Mouse (Mus musculus) heart, embryonic 10.5 days (tissue): ENCODE data around the gene Tenm3. TPM values are rescaled to one million over a fixed set of nuclear protein-coding genes. Genes with fewer than 3 reads are reported as not detected.

Source experiments
- DNase-seq: peaks from one replicate; pipeline ENCODE4 v3.0.0-alpha.2; 2017; ENCODE audit warnings: low spot score
- H3K27ac ChIP-seq: fragments of 300-500 bp; sonication (generic); 2 replicates; pipeline ENCODE4 v1.5.1; 2016; ENCODE audit warnings: mild to moderate bottlenecking
- H3K27me3 ChIP-seq: fragments of 300-500 bp; sonication (generic); 2 replicates; pipeline ENCODE4 v1.6.1; 2016; ENCODE audit warnings: mild to moderate bottlenecking; ENCODE audit not compliant: poor library complexity, insufficient read depth, severe bottlenecking
- H3K36me3 ChIP-seq: fragments of 300-500 bp; sonication (generic); 2 replicates; pipeline ENCODE4 v1.6.1; 2016; ENCODE audit warnings: mild to moderate bottlenecking, moderate library complexity
- H3K4me1 ChIP-seq: fragments of 300-500 bp; sonication (generic); 2 replicates; pipeline ENCODE4 v1.6.1; 2016; ENCODE audit warnings: mild to moderate bottlenecking
- H3K4me3 ChIP-seq: fragments of 300-500 bp; sonication (generic); 2 replicates; pipeline ENCODE4 v1.5.1; 2016; ENCODE audit warnings: mild to moderate bottlenecking, moderate library complexity
- H3K9me3 ChIP-seq: fragments of 300-500 bp; sonication (generic); 2 replicates; pipeline ENCODE4 v1.6.1; 2016; ENCODE audit warnings: mild to moderate bottlenecking, moderate library complexity
- WGBS: fragments of 180-500 bp; shearing (Covaris S2); methylation state at CpG from one replicate; pipeline ENCODE4 v1.1.7; 2016; 5-methylcytosine and 5-hydroxymethylcytosine counted together
- polyA plus RNA-seq: library from polyadenylated mRNA; unstranded; fragments of >200 nt; fragmentation: Nextera tagmentation; extraction: Ambion mirVana; gene quantifications from 2 replicates; pipeline ENCODE4 v1.2.1, GENCODE M21; 2016

Gene Tenm3
- polyA plus RNA-seq, 1 experiment from 2014 or later = 24.9 TPM

- no peaks in the 10 kb centered on the region for H3K9me3 ChIP-seq
- H3K36me3 ChIP-seq = no peaks in the 10 kb centered on the region
- H3K4me1 ChIP-seq = peaks cover 10% of the 10 kb centered on the region
- 66% methylated on average over 8 of the region's 8 CpGs for WGBS
- peak overlapping the region; percentile 42; the same call in 1 of the 2 replicates for H3K27ac ChIP-seq
- H3K27me3 ChIP-seq = no peaks in the 10 kb centered on the region
- no peak for DNase-seq
- no peak overlapping the region for H3K4me3 ChIP-seq
Measured at GRCm38 (mm10) chr8:48540894-48541293, 302.9 kb downstream of the Tenm3 start.

GRCm38 (mm10) chr8:48535833-48536232, 307.9 kb downstream of the Tenm3 start:
- no peak overlapping the region for H3K27ac ChIP-seq
- H3K9me3 ChIP-seq = no peaks in the 10 kb centered on the region
- H3K27me3 ChIP-seq = no peaks in the 10 kb centered on the region
- H3K4me1 ChIP-seq = peaks cover 3% of the 10 kb centered on the region; the same call in 1 of the 2 replicates
- no peaks in the 10 kb centered on the region for H3K36me3 ChIP-seq
- WGBS = 82% methylated on average over 3 of the region's 3 CpGs
- H3K4me3 ChIP-seq = no peak overlapping the region
- DNase-seq = no peak

GRCm38 (mm10) chr8:48531795-48532194, 312.0 kb downstream of the Tenm3 start:
- DNase-seq = no peak
- no peaks in the 10 kb centered on the region for H3K4me1 ChIP-seq
- WGBS = 87% methylated on average over 5 of the region's 5 CpGs
- H3K9me3 ChIP-seq = no peaks in the 10 kb centered on the region
- no peak overlapping the region for H3K27ac ChIP-seq
- no peaks in the 10 kb centered on the region for H3K36me3 ChIP-seq
- H3K4me3 ChIP-seq = no peak overlapping the region
- H3K27me3 ChIP-seq = no peaks in the 10 kb centered on the region

- Histone ChIP-seq H3K4me3 (no peak overlapping the region), H3K36me3 (no peaks in the 10 kb centered on the region), H3K4me1 (no peaks in the 10 kb centered on the region), H3K27me3 (no peaks in the 10 kb centered on the region), H3K27ac (no peak overlapping the region), H3K9me3 (no peaks in the 10 kb centered on the region)
- DNase-seq = no peak
- 83% methylated on average over 11 of the region's 11 CpGs for WGBS
Measured at GRCm38 (mm10) chr8:48530916-48531570, 312.7 kb downstream of the Tenm3 start.

GRCm38 (mm10) chr8:48527418-48527817, 316.3 kb downstream of the Tenm3 start:
- no peak overlapping the region for H3K27ac ChIP-seq
- H3K4me3 ChIP-seq = no peak overlapping the region
- H3K27me3 ChIP-seq = no peaks in the 10 kb centered on the region
- DNase-seq = no peak
- no peaks in the 10 kb centered on the region for H3K4me1 ChIP-seq
- WGBS = 33% methylated on average over 6 of the region's 6 CpGs
- H3K36me3 ChIP-seq = no peaks in the 10 kb centered on the region
- H3K9me3 ChIP-seq = no peaks in the 10 kb centered on the region

- 86% methylated on average over 4 of the region's 4 CpGs for WGBS
- Histone ChIP-seq H3K27ac (no peak overlapping the region), H3K27me3 (no peaks in the 10 kb centered on the region), H3K4me3 (no peak overlapping the region), H3K4me1 (no peaks in the 10 kb centered on the region), H3K36me3 (no peaks in the 10 kb centered on the region), H3K9me3 (no peaks in the 10 kb centered on the region)
- no peak for DNase-seq
Measured at GRCm38 (mm10) chr8:48522536-48523123, 321.1 kb downstream of the Tenm3 start.

- no peaks in the 10 kb centered on the region for H3K9me3 ChIP-seq
- H3K27ac ChIP-seq = no peak overlapping the region
- H3K27me3 ChIP-seq = no peaks in the 10 kb centered on the region
- 0 out of 2 replicates have a peak, but pooled peaks cover 3% of the 10 kb centered on the region for H3K4me1 ChIP-seq
- no peak overlapping the region for H3K4me3 ChIP-seq
- H3K36me3 ChIP-seq = no peaks in the 10 kb centered on the region
- DNase-seq = no peak
- 85% methylated on average over 8 of the region's 8 CpGs for WGBS
Measured at GRCm38 (mm10) chr8:48522004-48522403, 321.7 kb downstream of the Tenm3 start.

GRCm38 (mm10) chr8:48517431-48517830, 326.3 kb downstream of the Tenm3 start:
- H3K4me3 ChIP-seq = no peak overlapping the region
- no peaks in the 10 kb centered on the region for H3K27me3 ChIP-seq
- H3K36me3 ChIP-seq = no peaks in the 10 kb centered on the region

GRCm38 (mm10) chr8:48514230-48514629, 329.5 kb downstream of the Tenm3 start:
- H3K36me3 ChIP-seq = no peaks in the 10 kb centered on the region
- H3K9me3 ChIP-seq = no peaks in the 10 kb centered on the region
- H3K27me3 ChIP-seq = no peaks in the 10 kb centered on the region
- H3K4me3 ChIP-seq = no peak overlapping the region
- peaks cover 17% of the 10 kb centered on the region; the same call in 1 of the 2 replicates for H3K4me1 ChIP-seq
- no peak for DNase-seq
- WGBS = 91% methylated on average over 4 of the region's 4 CpGs
- H3K27ac ChIP-seq = no peak overlapping the region

More at GRCm38 (mm10) chr8:48517431-48517830, 326.3 kb downstream of the Tenm3 start:
- Histone ChIP-seq H3K4me1 (0 out of 2 replicates have a peak, but pooled peaks cover 11% of the 10 kb centered on the region), H3K9me3 (no peaks in the 10 kb centered on the region), H3K27ac (no peak overlapping the region)
- DNase-seq = no peak

- Histone ChIP-seq H3K27me3 (no peaks in the 10 kb centered on the region), H3K27ac (no peak overlapping the region), H3K9me3 (no peaks in the 10 kb centered on the region), H3K4me3 (no peak overlapping the region), H3K36me3 (no peaks in the 10 kb centered on the region), H3K4me1 (peaks cover 20% of the 10 kb centered on the region)
- no peak for DNase-seq
- 88% methylated on average over 7 of the region's 7 CpGs for WGBS
Measured at GRCm38 (mm10) chr8:48513801-48514200, 329.9 kb downstream of the Tenm3 start.

- no peaks in the 10 kb centered on the region for H3K9me3 ChIP-seq
- H3K36me3 ChIP-seq = no peaks in the 10 kb centered on the region
- H3K4me3 ChIP-seq = peak overlapping the region; percentile 44
- H3K27me3 ChIP-seq = no peaks in the 10 kb centered on the region
- DNase-seq = no peak
- 70% methylated on average over 12 of the region's 12 CpGs for WGBS
- H3K4me1 ChIP-seq = peaks cover 14% of the 10 kb centered on the region
- H3K27ac ChIP-seq = 0 out of 2 replicates have a peak overlapping the region, but pooled peaks have one; percentile 32
Measured at GRCm38 (mm10) chr8:48511546-48511945, 332.2 kb downstream of the Tenm3 start.

GRCm38 (mm10) chr8:48511137-48511536, 332.6 kb downstream of the Tenm3 start:
- Histone ChIP-seq H3K27ac (0 out of 2 replicates have a peak overlapping the region, but pooled peaks have one; percentile 32), H3K4me3 (peak overlapping the region; percentile 44), H3K9me3 (no peaks in the 10 kb centered on the region), H3K36me3 (no peaks in the 10 kb centered on the region), H3K4me1 (peaks cover 12% of the 10 kb centered on the region), H3K27me3 (no peaks in the 10 kb centered on the region)
- 54% methylated on average over 14 of the region's 14 CpGs for WGBS
- DNase-seq = no peak
